Mouse (Mus musculus) kidney, adult 18-20 months (tissue): Measurements from ENCODE around the gene Gps2.

ENCODE experiments used
- DNase-seq: peaks from one replicate; pipeline ENCODE4 v3.0.0; 2021

Gene Gps2

DNA sequence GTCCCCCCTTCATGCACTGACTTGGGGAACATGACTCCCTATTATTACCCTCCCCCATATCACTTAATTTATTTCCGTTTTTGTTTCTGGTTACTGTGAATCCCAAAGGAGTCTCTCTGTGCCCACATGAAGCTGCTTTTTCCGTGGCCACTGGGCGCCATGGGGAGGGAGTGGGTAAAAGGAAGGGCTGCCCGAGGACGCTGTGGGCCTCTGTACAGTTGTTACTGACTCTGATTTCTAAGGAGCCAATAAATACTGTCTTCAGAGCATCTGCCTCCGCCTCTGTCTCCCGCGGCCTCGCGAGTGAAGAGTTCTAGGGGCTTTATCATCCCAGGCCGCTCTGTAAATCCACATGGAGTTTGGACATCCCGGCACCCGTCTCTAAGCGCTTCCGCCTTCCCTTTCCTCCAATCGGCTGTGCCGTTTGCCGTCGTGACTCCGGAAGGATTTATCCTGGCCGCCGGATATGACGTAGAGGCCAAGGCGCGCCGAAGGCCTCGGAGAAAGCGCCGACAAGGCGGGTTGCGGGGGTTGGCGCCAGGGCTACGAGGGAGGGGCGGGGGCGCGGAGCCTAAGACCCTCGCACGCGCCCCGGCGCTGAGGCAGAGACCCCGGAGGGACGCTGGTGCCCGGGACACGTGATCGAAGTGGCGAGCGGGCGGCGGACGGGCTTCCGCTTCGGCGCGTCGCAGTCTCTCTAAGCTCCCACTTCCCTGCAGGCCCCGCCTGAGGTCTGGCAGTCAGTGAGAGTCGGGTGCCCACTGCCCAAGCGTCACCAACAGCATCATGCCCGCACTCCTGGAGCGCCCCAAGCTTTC, at the start of gene Gps2:
Gps2 (plus strand) TSS at position 335 of the 818 bp plus-strand sequence.
- peak; percentile 94 for DNase-seq

DNA sequence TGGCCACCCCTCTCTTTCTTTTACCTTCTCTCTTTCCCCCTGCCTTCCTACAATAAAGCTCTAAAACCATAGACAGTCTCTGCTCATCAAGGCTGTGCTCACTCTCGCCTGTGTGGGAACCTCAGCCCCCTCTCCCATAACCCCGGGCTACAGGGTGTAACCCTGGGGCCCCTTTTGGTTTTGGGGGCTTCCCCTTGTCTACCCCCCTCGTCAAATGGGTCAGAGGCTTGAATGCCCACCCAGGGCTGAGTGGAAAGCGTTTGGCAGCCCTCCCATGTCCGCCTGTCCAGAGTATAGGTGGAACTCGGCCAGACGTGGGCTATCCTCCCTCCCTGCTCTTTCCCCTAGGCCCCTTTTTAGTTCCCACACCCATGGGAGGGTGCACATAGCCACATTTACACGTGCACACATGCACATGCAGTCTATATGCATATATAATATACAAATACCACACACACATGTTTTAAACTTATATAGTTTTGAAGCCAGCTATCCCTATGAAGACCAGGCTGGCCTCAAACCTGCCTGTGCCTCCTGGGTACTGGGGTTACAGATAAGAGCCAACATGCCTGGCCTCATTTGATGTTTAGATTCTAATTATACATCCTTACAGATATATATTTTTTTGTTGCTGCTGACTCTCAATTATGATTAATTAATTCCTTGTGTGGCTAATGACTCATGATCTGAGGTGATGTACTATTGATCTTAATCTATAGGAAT, 49.4 kb upstream of the Gps2 start:
- no peak for DNase-seq

DNA sequence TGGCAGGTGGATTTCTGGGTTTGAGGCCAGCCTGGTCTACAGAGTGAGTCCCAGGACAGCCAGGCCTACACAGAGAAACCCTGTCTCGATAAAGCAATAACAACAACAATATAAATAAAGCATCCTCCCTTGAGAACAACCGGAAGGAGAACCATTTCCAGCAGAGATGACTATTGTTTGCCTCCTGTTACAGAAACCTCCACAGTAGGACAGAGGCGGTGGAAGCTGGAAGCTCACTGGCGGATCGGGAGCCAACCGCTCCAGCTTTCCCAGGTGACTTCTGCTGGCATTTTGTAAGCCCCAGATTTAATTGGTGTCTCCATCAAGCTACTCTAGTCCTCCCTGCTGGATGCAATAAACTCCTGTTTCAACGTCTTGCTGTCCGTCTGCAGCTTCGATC, 48.1 kb upstream of the Gps2 start:
- no peak for DNase-seq

DNA sequence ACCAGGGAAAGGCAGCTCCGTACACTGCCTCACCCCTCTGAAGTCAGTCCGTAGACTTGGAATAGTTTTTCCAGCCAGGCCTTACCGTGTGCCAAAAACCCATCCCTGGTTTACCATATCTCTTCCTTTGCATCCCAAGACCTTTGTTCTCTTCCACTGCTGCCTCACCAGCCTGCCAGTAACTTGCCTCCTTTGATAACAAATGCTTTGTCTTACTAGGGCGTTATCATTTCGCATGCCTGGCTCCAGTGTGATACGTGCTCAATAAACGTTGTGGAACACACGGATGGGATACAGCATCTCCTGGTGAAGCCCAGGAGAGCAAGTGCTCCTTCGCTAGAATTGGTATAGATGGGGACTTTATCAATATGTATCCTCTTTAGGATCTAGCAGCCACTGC, 46.4 kb upstream of the Gps2 start:
- DNase-seq, result no peak

DNA sequence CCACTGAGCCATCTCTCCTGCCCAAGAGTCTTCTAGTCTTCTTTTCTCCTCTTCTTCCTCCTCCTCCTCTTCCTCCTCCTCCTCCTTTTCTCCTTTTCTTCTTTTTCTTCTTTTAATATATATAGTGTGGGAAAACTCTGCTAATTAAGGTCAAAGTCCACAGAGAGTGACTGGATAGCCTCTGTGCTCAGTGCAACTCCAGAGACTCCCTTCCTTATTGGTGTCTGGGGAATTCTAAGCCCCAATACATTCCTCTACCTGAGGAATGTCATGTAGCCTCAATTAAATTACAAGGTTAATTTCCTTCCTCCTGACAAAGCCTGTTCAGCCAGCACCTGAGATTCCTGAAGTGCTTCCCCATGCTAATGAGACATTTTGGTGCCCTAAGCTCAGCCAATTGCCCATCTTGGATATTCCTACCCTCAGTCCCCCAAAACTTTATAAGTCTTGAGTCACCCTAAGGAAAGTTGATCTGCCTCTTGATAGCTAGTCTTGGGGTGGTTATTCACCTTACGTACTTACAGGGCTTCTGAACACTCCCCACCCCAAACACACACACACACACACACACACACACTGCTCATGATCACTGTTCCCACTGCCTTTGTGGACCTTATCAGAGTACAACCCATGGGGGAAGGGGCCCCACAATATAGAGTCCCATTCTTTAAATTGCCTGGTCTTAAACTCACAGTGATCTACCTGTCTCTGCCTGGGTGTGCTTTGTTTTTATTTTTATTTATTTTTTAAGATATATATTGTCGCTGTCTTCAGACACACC, 43.2 kb upstream of the Gps2 start:
- no peak for DNase-seq

DNA sequence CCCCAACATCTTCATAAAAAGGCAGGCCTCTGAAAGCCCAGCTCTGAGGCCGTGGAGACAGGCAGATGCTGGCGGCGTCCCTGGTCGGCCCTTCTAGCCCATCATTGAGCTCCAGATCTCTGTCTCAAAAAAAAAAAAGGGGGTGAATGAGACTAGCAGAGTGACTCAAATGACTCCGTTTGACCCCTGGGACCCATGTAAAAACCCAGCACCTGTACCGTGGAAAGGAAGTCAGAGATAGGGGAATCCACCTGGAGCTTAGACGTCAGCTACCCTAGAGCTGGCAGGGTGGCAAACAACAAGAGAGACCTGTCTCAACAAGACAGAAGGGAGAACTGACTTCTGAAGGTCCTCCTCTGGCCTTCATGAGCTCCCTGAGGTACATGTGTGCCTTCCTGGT, 41.9 kb upstream of the Gps2 start:
- no peak for DNase-seq

DNA sequence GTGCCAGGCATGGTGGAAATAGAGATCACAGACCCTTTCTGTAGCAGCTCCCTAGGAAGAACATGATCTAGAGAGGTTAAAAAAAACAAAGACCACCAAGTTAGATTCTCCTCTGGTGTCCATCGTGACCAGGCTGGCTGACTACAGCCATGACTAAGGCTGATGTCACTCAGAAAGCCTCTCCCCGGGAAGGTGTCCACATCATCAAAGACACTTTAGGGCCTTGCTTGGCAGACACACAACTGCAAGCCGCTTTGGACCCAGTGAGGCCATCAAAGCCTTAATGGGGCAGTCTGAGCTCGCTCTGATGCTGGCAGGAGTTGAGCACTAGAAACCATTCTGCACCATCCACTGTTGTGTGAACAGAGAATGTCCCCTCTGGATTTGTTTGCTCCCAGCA, 41.2 kb upstream of the Gps2 start:
- DNase-seq, result no peak

DNA sequence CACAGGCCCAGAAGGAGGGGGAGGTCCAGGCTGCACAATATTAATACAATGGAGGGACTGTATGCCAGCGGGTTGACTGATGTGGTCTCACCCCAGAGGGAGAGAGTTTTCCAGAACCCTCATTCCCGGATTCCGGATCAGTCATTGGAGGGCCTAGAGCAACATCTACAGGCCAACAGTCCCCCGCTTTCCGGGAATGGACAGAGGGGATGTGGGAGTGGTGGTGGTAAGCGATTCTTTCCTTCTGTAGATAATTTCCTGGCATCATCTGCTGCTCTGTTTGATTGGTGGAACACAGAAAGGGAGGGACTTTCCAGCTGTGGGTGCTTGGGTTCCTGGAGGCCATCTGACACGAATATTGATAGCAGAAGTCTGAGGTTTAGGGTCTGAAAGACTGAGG, 37.5 kb upstream of the Gps2 start:
- DNase-seq, result no peak

DNA sequence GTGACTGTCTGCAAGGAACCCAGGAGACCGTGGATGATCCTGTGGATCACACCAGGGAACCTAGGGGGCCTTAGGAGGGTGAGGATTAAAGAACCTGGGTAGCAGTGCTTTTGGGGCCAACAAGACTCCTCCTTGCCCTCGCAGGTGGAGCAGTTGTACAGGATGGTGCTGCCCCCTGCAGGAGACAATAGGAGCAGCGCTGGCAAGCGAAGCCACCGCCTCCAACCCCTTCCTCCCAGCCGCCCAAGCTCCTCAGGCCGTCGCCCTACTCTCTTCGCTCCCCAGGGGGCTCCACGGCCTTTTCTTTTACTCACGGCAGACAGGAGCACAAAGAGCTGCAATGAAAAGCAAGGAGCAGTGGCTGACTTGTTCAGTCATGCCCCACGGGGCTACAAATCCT, 36.8 kb upstream of the Gps2 start:
- peak; percentile 85 for DNase-seq

DNA sequence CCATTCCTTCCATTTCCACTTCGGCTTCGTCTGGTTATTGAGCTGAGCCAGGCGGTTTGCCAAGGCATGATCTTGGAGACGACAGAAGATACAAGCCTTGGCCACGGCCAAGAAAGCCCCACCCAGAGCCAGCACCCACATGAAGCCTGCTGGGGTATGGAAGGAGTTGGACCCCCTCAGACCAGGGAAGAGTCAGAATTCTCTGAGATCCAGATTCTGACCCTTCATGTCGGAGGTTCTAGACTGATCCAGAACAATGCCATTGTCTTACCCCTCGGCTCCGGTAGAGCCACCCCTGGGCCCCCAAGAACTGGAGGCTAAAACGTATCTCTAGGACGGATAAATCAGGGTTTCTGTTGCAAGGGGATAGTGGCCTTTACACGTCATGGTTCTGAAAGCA, 35.8 kb upstream of the Gps2 start, which contains the start of gene Tmem95:
Tmem95 (minus strand) TSS at position 141 of the 400 bp plus-strand sequence.
- no peak for DNase-seq

DNA sequence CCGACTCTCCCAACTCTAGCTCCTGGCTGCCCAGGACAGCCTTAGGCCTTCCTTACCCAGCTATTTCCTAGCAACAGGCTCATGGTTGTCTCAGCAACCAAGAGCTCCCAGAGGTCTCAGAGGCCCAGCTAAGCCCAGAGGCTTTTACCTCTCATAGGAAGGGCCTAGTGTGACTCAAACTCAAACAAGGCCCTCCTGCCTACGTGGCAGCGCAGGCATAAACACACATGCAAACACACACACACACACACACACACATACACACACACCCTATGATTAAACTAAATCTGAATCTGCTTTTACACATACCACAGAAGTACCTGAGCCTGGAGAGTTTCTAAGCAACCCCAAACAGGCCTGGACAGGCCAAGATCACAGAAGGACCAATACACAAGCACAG, 35.3 kb upstream of the Gps2 start:
- DNase-seq, result no peak

DNA sequence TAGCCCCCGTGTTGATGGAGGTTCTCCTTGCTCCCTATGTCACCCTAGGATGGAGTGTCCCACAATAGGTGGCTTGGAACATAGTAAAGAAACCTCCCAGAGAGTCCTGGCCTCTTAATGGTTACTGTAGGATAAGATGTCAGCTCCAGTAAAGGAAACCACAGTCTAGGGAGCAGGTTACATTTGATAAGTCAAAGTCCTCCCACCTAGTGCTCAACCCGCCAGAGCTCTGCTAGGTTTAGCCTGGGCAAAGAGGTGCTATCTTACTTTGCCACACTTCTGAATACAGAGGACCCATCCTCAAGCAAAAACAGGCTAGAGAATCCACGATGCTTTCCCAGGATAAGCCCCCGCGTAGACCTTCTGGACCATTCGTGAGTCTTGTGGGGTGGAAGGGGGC, 34.7 kb upstream of the Gps2 start:
- DNase-seq, result no peak

DNA sequence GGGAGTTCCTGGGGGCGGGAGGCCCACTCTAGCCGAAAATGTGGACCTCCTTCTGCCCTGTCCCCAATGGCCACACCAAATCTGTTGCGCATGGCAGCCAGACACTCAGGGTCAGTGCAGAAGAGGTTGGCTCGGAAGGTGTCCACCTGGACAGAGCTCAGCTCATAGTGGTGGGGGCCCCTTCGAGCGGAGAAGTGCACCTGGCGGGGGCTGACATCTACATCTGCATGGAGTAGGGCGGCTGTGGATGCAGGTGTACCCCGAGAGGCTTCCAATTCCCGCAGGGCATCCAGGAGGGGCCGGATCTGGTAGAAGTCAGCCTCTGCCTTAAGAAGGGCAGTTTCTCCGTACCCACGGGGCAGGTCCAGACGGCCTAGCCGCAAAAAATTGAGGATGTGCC, 34.0 kb upstream of the Gps2 start:
- DNase-seq, result no peak

DNA sequence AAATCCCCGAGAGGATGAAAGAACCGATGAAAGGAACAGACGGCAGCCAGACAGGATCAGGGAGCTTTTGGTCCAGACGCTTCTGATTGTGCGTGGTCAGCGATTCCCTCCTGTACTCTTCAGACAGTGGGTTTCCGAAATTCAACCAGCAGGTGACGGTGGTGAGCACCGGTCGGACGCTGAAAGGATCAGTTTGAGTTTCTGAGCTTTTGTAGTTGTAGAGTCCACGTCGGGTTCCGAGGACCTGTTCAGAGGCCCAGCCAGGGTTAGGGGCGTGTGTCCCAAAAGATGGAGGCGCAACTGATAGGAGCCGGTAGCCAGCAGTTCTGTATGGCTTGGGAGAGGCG, 33.2 kb upstream of the Gps2 start:
- DNase-seq, result no peak

DNA sequence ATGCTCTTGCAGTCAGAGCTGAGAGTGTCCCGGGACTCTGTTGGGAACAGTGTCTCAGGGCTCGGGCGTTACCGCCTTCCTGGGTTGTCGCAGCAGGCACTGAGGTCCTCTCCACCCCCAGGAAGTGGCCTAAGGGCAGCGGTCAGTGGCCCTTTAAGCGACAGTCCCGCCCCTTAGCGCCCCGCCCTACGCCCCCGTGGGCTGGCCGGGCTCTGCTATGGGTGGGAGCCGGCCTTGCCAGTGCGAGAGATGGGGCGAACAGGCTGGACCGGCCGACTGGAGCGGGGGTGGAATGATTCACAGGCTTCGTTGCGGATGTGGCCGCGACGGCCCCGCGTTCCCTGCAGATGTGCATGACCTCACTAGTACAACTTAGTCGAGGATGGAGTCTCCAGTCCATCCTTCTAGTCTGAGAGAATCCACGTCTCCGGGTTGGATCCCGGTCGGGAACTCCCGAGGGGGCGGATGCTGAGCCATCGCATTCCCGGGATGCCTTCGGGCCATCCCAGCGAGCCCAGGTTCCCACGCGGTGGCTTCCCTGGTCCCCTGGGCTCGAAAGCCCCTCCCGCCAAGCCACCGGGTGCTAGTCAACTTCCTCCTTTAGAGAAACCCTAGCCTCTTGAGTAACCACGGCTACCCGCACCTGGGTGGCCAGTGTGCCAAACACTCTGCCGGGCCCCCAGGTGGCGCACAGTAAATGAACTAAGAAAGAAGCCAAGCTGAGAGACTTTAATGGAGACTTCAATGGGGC, 32.7 kb upstream of the Gps2 start, which contains the start of gene Kctd11:
Kctd11 (minus strand) TSS at position 554 of the 751 bp plus-strand sequence.
- DNase-seq, result peak; percentile 93

DNA sequence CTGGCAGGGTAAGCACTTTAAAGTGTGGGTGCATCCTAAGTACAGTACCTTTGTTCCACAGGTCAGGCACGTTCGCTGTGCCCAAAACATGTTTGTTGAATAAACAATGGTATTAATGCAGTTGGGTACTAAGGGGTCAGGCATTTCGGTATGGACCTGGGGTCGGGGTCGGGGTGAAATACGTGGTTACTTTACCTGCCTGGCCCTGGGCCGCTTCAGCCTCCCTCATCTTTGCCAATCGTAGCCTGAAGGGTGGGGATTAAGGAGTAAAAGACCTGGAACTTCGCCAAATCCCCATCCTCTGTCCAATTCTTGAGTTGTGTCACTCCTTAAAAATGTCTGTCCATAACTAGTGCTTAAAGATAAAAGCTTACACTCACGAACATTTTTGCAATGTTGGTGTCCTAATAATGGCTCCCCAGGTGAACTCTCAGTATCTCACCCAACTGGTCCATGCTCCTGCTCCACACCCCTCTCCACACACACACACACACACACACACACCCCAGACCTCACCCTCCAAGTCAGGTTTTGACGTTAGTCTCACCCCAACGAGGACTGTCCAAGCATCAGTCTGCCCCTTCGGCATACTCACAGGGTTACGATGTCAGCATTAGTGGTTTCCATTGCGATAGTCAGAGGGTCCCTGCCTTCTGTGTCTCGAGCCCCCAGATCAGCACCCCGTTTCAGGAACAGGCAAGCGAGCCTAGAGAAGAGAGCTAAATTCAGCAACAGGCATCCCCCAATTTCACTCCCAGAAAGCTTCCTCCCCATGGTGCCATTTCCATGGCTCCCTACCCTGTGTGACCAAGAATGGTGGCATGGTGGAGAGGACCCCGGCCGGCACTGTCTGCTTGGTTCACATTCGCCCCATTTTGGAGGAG, 31.7 kb upstream of the Gps2 start:
- no peak for DNase-seq

DNA sequence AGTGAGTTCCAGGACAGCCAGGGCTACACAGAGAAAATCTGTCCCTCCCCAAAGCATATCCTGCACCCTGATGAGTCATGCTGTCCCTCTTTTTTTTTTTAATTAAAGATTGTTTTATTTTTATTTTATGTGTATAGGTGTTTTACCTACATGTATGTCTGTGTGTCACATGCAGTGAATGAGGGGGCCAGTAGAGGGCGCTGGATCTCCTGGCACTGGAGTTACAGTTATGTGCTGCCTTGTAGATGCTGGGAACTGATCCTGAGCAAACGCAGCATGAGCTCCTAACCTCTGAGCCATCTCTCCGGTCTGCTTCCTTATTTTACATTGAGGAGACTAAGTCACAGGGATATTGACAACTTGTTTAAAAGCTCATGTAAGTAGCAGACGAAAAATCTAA, 30.6 kb upstream of the Gps2 start:
- DNase-seq, result peak; percentile 38

DNA sequence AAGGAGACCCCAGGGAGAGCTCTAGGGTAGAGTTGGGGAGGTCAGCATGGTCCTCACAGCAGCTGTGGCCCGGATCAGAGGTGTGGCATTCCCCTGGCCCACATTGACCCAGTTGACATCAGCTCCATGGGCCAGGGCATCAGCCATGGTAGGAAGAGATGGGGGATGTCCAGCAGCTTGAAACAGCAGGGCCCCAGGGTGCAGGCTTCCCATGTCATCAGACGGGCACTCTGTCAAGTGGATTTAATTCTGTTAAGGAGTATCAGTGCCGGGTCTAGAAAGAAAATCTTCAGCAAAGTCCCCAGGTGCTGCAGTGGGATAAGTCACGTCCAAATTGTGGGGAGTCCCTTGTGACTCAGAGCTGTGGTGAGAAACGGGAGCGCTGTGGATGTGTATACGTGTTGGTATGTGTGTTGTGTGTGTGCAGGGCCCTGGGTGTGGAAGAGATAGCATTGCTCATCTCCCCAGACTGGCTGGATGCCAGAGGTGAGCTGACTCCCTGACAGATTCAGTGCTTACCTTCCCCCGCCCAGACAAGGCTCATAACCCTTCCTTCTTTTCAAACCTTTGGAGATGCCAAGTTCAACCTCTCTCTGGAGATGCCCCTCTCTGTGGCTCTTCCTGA, 30.0 kb upstream of the Gps2 start:
- no peak for DNase-seq

DNA sequence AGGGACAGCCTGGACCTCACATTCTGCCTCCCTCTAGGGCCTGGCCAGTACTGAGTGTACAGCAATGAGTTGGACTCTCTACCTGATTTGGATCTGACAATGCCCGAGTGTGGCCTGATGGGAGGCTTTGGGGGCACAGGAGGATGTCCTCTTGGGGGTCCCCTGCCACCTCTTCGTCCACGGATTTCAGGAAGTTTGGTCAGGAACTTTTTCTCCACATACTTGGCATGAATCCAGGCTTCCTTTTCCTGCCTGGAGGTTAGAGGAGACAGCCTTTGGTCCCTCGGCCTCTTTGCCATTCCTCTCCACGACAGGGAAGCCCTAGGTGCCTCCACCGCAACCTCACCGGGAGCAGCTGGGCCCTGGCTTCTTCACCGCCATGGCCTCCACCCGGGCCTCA, 29.4 kb upstream of the Gps2 start:
- DNase-seq, result peak; percentile 41

DNA sequence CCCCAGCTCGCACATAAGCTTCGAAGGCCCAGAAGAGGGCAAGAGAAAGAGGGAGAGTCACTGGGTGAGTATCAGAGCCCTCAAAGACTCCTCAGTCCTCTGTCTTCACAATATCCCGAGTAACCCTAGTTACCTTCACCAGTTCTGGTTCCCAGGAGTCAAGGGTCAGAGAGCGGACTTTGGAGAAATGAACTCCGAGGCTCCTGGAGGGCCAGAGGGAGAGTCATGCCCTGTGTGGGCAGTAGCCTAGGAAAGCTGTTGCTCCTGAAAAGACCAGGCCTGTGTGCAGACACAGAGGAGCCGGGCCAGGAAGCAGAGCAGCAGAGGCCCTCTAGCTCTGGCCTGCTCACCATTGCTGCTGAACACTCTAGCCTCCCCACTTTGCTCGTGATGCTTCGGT, 29.0 kb upstream of the Gps2 start:
- peak; percentile 26 for DNase-seq

DNA sequence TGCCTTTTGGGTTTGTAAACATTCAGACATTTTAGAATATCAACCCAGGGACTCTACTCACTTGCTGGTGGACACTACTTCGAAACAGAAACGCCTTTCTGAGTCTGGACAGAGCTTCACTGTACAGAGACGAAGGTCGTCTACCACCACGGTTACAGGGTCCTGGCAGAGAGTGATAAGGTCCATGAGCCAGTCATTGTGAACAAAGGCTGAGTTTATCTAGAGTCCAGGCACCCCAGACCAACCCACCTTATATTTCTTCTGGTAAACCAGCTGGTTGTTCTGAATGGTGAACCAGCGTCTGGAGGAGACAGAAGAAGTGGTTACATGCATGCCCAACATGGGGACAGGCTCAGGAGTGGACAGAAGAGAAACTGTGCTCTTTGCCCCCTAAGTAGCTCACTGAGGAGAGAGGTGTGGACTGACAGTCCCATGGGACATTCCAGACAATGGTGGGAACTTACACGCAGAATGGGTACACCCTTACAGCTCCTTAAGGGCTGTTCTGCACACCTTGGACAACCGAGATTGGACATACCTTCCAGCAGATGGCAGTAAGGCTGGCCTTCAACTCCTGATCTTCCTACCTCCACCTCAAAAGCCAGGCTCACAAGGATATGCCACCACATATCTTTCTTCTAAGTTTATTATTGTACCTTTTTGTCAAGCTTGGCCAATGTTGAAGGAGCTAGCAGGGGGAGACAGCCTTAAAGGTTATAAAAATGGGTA, 26.6 kb upstream of the Gps2 start:
- peak; percentile 48 for DNase-seq
